Mouse (Mus musculus) G1E (cell line): ENCODE measurements around the gene Lhfpl2.

Source experiments
- CTCF ChIP-seq: IDR thresholded peaks from 2 replicates; pipeline ENCODE4 v1.5.1; 2012; ENCODE audit warnings: low read depth, low read length, inconsistent platforms, mixed read lengths
- GATA1 ChIP-seq: IDR thresholded peaks from 2 replicates; pipeline ENCODE4 v1.6.1; 2012; ENCODE audit warnings: borderline replicate concordance, low read length, inconsistent platforms, mixed read lengths
- POLR2AphosphoS5 ChIP-seq: IDR thresholded peaks from 2 replicates; pipeline ENCODE4 v1.6.1; 2012; ENCODE audit warnings: low read depth, low read length, inconsistent platforms; ENCODE audit not compliant: insufficient replicate concordance
- TAL1 ChIP-seq: conservative IDR thresholded peaks from 2 replicates; pipeline ENCODE4 v1.6.1; 2012; ENCODE audit warnings: low read depth, low read length, inconsistent platforms, mixed read lengths

DNA sequence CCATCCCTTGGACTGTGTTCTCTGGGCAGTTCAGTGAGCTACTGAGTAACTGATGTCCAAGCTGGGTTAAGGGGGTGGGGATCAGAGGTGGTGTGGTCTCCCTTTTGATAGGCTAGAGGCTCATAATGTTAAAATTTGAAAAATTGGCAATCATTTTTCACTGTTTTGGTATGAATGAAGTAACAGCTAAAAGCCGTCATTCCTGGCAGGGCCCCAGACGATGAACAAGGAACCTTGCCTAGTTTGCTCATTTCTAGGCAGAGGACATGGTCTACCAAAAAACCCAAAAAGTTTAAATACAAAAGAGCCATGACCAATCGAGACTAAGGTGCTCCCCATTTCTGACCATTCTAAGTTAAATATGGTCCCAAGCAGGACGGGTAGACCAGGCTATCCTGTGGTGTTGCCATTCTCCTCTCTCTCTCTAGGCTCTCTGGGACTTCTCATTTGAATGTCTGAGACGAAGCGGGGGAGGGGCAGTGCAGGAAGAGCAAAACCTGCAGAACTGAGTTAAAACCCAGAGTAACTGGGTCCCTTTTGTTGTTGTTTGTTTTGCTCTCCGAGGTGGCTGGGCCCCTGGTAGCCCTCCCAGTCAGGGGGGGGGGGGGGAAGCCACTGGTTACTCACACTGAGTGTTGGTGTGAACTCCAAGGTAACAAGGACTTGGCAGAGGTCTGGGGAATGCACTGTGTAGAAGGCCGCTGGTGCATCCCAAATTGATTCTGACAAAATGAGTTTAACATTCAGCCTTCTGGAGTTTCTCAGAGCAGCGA lies 98.2 kb downstream of the Lhfpl2 start:
- no peak for TF ChIP-seq CTCF
- TF ChIP-seq POLR2AphosphoS5 = no peak
- TF ChIP-seq GATA1 = no peak
- TF ChIP-seq TAL1 = no peak
